Mouse (Mus musculus) gastrocnemius, postnatal 25 days (tissue): ENCODE results near the gene 1600012H06Rik. TPM values are rescaled to one million over a fixed set of nuclear protein-coding genes. Genes with fewer than 3 reads are reported as not detected.
"Not testable (repeated sequence)": the region's sequence is repeated elsewhere in the genome, so short reads cannot be mapped to it uniquely, and the experiment has no call there.

Source experiments
- DNase-seq: peaks from one replicate; pipeline ENCODE4 v3.0.0; 2022
- long read RNA-seq, 2 experiments: library from polyadenylated mRNA; stranded (forward); transcript quantifications; one replicate each; pipeline ENCODE4 v2.0.0; 2021
- total RNA-seq, 2 experiments: library from RNA; stranded (reverse); gene quantifications; 1 replicate in 1 of 2; 2 replicates in 1 of 2; pipeline ENCODE4 v1.2.3; 2021

Gene 1600012H06Rik
- total RNA-seq, result 1 to 10 TPM; 7.0 to 9.0 TPM
- long read RNA-seq, experiment 1, transcript 1600012H06Rik-201 (2 exons, 2,506 nt), result major isoform, 5 of 13 reads
- long read RNA-seq, experiment 1, partial matches to known transcripts, result 0 of 13 reads
- long read RNA-seq, experiment 1, other reads (novel, unspliced or antisense), result 6 of 13 reads
- long read RNA-seq, experiment 2, transcript 1600012H06Rik-202 (2 exons, 2,523 nt), result major isoform, 8 of 25 reads
- long read RNA-seq, experiment 2, transcript 1600012H06Rik-201 (2 exons, 2,506 nt), result minor isoform, 6 of 25 reads
- long read RNA-seq, experiment 2, partial matches to known transcripts, result 0 of 25 reads
- long read RNA-seq, experiment 2, other reads (novel, unspliced or antisense), result 10 of 25 reads

DNA sequence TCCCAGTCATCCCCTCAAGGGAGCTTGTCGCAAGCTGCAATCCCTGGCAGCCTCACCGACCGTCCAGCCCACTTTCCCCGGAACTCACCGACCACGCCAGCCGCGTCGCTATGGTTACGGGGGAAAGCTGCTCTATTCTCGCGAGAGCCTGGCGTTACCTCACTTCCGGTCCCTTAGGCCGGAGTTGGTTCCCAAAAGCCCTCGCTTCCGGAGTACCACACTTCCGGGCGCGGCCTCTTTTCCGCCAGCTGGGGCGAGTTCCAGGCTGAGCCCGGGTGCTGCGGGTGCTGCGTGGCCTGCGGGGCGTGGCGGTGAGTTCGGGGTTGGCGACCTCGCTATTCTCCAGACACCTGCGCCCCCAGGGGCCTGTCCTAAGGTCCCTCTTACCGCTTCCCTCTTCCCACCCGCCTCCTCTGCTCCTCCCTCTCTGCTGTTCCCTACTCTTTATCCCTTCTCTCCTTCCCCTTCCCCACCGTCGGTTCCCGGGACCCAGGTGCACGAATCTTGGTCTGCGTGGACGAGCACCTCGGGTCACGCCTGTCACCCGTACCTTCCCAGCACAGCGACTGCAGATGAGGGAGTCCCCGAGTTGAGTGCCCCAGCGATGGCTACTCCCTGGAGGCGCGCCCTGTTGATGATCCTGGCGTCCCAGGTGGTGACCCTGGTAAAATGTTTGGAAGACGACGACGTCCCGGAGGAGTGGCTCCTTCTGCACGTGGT lies at the start of gene 1600012H06Rik, which contains the start of gene Wdr27:
1600012H06Rik (plus strand) TSS at position 176 of the 720 bp plus-strand sequence.
Wdr27 (minus strand) TSS at position 150 of the 720 bp plus-strand sequence.
- DNase-seq, result peak; percentile 97

DNA sequence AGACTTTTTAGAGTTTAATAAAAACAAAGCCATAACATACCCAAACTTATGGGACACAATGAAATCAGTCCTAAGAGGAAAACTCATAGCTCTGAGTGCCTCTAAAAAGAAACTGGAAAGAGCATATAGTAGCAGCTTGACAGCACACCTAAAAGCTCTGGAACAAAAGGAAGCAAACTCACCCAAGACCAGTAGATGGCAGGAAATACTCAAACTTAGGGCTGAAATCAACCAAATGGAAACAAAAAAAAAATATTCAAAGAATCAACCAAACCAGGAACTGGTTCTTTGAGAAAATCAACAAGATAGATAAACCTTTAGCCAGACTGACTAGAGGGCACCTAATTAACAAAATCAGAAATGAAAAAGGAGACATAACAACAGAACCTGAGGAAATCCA lies 47.9 kb upstream of the 1600012H06Rik start:
- not testable (repeated sequence) for DNase-seq

DNA sequence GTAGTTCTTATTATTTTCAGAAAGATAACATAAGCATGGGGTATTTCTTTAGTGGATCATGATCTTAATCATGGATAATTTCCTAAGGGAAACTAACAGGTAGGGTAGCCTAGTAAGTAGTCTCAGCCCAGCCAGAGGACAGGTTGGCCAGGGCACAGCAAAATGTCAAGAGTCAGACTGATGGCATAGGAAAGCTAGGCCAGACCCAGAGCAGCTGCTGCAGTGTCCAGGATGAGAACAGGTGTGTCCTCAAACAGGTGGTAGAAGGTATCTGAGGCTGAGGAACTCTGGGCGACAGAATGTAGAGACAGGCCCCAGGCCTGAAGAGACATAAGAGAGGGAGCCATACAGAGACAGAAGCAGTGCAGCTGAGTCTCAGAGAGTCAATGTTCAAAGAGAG lies 44.0 kb upstream of the 1600012H06Rik start:
- DNase-seq, result no peak

DNA sequence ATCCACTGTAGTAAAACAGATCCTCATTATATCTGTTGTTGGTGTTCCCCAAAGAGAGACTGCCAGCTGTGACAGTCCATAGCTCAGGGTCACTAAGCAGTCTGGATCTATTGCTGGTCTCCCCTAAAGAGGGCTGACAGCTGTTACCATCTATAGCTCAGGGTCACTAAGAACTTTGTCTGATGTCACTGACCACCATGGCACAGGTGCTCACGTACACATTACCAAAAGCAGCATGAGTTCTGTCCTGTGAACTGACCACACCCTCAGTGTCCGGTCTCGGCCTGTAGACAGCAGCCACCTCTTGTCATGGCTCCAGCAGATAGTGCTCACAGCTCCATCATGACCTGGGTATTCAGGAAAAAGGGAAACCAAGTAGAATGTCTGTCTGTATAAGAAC lies 39.8 kb upstream of the 1600012H06Rik start:
- DNase-seq, result no peak

DNA sequence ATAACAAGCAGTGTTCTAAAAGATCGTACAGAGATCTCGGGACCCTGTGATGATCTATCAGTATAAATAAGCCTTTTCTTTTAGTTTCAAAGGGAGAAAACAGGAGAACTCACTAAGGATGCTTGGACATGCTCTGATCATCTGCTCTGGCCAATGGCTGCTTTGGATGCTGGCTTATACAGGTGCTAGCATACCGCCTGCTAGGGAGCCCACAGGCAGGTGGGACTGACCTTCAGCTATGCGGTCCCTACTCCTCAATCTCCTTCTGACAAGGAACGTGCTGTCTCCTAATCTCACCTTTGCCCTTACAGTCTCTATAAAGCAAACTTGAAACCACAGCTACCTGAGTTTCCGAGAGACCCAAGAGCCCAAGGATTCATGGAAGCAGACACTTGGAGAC lies 38.8 kb upstream of the 1600012H06Rik start:
- DNase-seq, result no peak

DNA sequence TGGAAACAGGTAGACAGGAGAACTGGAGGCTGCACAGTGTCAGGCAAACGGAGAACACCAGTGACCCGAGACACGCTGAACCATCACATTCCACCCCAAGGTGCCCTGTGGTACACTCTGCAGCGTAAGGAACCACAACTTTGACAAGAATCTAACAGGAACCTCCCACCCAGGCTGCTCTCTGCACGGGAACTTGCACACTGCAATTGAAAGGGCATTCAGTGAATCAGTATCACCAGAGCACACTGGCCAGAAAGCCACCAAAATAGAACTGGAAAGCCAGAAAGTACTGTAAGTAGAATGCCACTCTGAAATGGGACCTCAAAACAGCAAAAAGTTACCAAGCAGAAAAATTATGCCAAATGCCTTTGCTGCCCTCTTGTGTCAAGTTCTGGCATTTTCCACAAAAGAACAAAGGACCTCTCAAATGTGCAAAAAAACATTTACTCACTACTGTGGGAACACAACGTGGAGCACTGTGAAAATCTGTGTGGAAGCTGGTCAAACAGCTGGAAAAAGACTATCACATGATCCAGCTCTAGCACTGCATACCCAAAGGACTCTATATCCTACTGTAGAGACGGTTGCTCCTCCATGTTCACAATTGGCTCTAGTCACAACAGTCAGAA lies 38.2 kb upstream of the 1600012H06Rik start:
- peak; percentile 24 for DNase-seq

DNA sequence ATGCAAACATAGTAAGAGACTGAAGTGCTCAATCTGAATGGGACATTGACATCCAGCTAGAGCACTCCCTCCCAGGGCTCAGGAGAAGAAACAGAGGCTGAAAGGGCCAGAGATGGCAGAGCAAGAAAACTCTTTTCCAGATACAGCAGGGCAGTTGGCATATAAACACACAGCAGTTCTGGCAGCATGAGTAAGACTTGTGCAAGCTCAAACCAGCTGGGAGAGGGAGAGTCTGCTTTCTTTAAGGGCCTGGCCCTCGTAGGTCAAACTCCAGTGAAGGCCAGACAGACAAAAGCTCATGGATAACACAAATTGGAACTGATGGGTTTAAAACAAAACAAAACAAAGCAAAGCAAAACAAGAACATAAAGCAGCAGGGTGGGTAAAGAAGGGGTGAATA lies 36.4 kb upstream of the 1600012H06Rik start:
- DNase-seq, result no peak

DNA sequence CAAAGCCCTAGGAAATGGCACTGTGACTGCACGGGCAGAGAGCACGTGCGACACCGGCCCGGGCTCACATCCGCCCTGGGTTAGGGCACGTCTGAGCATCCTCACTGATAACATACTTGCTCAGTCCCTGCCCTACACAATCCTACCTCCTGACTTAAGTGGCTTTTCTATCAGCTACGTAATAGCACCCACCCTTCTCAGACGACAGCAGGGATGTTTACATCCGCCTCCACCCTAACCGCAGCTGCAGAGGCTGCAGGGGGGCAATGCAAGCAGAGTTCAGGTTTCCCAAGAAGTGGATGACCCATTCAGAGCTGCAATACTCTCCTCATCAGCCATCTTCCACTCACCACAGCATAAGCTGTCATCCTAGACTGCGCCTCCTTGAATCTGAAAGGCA lies 35.8 kb upstream of the 1600012H06Rik start:
- no peak for DNase-seq

DNA sequence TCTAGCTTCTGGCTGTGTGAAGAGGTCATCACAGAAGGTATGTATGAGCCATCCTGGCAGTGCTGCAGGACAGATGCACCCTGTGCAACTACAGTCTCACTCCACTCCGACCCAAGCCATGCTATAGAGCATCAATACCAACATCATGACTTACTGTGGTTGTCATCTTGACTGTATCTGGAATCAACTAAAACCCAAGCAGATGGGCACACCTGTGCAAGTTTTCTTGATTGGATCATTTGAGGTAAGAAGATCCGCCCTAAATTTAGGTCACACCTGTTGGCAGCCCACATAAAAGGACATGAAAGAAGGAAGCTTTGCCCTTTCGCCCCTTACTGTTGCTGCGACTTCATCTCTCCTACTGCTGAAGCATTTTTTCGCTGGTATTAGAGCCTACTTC lies 33.7 kb upstream of the 1600012H06Rik start:
- no peak for DNase-seq

DNA sequence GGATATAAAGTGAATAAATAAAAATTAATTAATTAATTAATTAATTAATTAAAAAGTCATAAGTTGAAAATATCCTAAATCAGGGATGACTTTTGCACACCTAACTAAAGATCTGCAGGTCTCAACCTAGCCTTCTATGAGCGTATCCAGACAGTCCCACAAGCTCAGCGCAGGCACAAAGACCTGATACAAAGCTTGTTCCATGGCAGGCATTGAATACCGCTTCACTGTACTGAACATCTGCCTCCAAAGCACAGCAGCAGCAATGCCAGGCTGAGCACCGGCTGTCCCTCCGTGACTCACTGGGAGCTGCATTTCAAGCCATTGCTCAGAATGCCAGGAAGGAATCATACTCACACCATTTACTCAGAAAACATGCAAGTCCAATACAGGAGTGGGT lies 32.2 kb upstream of the 1600012H06Rik start:
- no peak for DNase-seq

DNA sequence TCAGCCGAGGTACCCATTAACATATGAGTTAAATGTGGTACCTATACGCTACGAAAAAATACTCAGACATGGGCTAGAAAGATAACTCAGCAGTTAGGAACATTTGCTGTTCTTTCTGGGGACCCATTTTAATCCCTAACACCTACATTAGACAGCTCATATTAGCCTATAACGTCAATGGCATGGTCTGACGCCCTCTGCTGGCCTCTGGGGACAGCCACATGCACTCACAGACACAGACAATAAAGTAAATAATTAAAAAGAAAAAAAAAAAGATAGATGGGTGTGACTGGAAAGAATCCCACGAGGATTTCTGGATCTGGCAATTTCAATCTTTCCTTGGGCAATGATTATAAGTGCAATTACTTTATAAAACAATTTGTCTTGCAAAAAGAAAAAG lies 30.6 kb upstream of the 1600012H06Rik start:
- DNase-seq, result no peak

DNA sequence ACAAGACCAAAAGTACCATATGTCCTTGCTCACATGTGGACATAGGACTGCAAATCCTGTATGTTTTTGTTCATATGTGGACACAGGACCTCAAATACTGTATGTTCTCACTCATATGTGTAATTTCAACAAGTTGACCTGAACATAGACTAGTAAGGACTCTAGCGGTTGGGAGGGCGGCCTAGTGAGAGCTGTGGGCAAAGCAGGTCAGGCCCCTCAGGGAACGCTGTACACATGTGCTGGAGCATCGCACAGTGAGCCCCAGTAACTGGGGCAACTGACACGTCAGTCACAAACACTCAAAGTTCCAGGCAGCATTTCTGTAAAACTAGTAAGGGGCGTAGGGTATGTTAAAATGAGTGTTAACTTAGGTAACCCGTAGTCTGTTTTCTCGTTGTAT lies 30.0 kb upstream of the 1600012H06Rik start:
- no peak for DNase-seq

DNA sequence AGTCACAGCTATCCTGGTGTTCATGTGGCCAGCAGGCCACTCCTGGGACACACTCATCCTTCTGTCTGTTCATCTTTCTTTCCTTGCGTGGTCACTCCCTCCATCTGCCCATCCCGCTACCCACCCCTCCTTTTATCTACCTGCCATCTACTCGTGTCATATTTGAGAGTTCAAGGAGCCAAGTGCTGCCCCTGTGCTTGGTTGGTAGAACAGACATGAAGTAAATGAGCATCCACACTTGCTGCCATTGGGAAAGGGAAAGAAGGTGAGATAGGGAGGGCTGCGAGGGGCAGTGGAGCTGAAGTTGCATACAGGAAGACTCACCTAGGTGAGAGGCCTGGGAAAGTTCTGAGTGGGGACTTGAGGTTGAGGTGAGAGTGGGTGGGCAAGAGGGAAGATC lies 28.6 kb upstream of the 1600012H06Rik start:
- no peak for DNase-seq

DNA sequence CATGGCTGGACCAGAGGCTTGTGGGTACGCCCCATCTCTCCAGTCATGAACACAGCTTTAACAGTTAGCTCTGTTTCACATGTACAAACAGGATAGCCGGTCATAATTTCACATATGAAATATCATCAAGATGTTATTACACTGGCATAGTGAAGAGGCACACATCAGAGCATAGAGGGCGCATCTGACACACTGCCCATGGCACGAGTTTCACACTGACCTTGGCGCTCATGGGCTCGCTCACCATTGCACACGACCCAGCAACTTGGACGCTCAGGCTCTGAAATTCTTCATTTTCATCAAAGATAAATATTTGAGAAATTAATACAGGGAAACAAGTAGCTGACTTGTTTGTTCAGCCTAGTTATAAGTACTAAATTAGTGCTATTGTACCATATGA lies 25.1 kb upstream of the 1600012H06Rik start:
- no peak for DNase-seq

DNA sequence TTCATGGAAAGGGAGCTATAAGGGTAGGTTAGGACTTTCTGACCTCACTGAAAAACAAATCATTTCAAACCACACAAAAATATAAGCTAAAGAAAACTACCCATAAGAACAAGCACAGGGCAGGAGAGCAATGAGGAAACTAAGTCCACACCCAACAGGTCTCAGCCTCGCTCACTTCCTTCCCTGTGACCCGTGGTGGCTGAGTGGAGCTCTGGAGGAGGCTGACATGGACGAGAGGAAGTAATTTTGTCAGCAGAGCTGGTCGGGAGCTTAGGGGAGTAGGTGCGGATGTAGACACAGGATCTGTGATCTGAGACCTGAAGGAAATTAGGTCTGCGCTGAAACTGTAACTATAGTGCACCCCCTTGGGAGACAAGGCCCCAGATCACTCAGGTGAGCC lies 21.4 kb upstream of the 1600012H06Rik start:
- no peak for DNase-seq

DNA sequence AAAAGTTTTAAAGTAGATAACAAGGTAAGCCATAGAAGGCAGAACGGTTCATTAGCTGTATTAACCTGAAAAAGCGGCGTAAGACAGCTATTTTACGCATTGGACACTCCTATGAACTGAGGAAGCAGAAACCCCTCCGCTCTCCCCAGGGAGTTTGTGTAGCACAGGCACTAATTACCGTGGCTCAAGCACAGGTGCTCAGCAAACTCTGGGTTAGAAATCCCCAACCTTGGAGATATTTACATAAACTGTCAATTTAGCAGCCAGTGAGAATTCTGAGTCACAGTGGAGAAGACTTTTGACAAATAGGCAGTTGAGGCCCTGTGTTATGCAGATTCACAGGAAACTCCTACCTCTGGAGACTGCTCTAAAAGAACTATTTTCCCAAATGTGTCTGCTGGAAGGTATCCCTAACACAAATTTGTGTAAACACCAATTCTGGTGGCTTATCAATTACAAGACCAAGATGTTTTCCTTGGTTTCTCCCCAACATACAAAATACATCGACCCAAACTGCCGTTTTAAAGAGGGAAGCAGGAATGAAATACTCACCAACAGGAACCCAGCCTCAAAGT lies 15.3 kb upstream of the 1600012H06Rik start:
- no peak for DNase-seq

DNA sequence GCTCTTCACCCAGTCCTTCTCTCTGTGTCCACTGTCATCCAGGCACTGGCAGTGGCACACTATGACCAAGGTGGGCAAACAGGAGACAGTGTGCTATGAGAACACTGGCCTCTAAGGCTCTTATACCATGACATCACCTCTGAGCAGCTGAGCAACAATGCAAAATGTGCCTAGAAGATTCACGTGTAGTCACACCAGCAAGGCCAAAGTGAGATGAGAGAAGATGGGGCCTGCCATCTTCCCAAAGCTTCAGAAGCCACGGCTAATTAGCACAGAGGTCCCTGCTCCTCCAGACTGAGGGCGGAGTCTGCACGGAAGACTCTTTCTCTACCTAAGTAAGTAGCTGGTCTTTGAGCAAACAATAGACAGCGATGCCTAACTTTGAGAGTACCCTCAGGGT lies 14.4 kb upstream of the 1600012H06Rik start:
- no peak for DNase-seq

DNA sequence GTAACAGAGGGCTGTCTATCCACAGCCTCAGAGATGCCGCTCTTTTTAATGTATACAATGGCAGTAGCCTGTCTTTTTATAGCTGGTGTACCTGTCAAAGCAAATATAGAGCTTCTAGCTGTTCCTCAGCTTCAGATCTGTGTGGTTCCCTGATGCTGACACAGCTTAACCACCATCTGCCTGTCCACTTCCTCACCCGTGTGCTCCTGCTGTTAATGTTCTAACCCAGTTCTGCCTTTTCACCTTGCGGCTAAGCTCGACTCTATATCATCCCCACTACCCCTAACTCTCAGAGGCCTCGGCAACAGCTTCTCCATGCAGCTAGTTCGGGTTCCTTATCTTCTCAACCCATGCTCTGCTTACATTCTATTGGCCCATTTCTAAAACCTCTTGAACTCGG lies 12.3 kb upstream of the 1600012H06Rik start:
- DNase-seq, result no peak

DNA sequence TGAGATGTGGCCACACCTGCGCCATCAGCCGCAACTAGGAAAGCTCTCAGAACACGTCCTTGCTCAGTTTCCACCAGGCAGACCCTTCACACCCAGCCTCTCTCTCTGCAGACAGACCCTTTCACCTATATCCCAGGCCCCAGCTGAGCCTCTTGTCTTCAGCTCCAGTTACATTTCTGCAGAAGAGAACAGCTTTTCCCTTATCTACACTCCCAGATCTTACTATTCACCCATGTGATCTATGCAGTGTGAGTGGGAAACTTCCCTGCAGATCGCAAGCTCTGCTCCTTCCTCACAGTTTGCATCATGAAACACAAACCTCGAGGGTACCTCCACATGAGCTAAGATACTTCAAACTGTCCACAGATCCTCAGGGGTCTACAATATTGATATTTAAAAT lies 11.5 kb upstream of the 1600012H06Rik start:
- DNase-seq, result no peak

DNA sequence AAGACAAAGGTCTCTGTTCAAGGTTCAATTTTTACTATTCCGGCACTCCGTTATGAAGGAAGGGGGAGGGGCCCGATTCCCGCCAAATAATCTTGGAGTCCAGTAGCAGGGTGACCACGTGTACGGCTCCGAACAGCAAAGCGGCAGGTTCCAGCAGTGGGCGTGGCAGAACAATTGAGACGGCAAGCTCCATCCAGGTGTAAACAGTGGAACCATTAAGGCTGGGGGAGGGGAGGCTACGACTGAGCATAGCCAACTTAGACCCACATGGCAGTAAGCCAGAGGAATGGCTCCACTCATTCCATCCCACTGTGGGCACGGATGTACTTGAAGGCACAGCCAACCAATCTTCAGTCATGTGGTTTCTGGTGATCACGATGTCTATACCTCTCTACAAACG lies 7.7 kb upstream of the 1600012H06Rik start:
- not testable (repeated sequence) for DNase-seq

DNA sequence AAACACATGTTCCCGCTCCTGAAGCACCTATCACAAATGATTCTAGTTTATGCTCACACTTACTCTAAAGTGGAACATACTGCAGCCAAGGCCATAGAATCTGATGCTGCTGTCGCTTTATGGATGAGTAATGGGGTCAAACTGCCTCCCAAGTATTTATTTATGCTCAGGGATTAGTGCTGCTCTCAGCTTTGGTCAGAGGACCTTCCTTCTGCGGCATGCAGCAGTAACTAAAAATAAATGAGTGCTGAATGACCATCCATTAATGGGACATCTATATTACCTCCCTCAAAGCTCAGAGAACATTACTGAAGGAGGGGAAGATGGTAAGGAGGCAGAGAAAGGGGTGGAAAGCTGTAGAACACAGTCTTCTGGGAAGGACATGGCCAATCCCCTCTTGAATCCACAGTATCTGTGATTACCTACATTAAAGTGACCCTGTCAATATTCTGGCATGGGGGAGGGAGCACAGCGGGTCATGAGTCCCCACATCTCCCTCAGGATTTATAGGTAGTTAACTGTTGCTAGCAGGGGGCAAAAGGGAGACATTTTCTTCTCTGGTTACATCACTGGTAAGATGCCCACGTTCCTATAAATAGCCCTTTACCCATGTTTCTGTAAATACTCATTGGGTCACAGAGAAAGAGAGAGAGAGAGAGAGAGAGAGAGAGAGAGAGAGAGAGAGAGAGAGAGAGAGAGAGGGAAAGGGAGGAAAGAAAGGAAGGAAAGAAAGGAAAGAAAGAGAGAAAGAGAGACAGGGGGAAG lies 7.0 kb upstream of the 1600012H06Rik start:
- no peak for DNase-seq

DNA sequence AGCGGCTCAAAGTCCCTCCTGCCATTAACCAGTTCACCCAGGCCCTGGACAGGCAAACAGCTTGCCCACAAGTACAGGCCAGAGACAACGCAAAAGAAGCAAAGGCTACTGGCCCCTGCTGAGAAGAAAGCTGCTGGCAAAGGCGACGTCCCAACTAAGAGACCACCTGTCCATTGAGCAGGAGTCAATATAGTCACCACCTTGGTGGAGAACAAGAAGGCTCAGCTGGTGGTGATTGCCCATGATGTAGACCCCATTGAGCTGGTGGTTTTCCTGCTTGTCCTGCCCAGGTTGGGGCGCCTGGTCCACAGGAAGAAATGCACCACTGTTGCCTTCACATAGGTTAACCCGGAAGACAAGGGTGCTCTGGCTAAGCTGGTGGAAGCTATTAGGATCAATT lies 803 bp upstream of the 1600012H06Rik start:
- DNase-seq, result not testable (repeated sequence)
